Mouse (Mus musculus) hindbrain, postnatal 0 days (tissue): Measurements from ENCODE around the gene Ift43. TPM values are rescaled to one million over a fixed set of nuclear protein-coding genes. Genes with fewer than 3 reads are reported as not detected.

Experiments used
- ATAC-seq: fragments of 200-750 bp; cut with Nextera tagmentation; 2 replicates; pipeline ENCODE4 v1.8.0; 2017; ENCODE audit warnings: mild to moderate bottlenecking, moderate TSS enrichment, moderate library complexity
- DNase-seq: peaks from one replicate; pipeline ENCODE4 v3.0.0-alpha.2; 2015; ENCODE audit warnings: low spot score
- H3K27ac ChIP-seq: fragments of 300-500 bp; sonication (generic); 2 replicates; pipeline ENCODE4 v1.5.1; 2014; ENCODE audit warnings: mild to moderate bottlenecking
- H3K27me3 ChIP-seq: fragments of 300-500 bp; sonication (generic); 2 replicates; pipeline ENCODE4 v1.6.1; 2014; ENCODE audit warnings: low read length, mixed read lengths; ENCODE audit not compliant: insufficient read depth
- H3K36me3 ChIP-seq: fragments of 300-500 bp; sonication (generic); 2 replicates; pipeline ENCODE4 v1.6.1; 2014; ENCODE audit warnings: low read length, mixed read lengths; ENCODE audit not compliant: insufficient read depth
- H3K4me1 ChIP-seq: fragments of 300-500 bp; sonication (generic); 2 replicates; pipeline ENCODE4 v1.6.1; 2014; ENCODE audit warnings: antibody characterized with exemption, low read length, mixed read lengths; ENCODE audit not compliant: insufficient read depth
- H3K4me2 ChIP-seq: fragments of 300-500 bp; sonication (generic); 2 replicates; pipeline ENCODE4 v1.6.1; 2014; ENCODE audit warnings: low read depth, mild to moderate bottlenecking, low read length, moderate library complexity, mixed read lengths
- H3K4me3 ChIP-seq: fragments of 300-500 bp; sonication (generic); 2 replicates; pipeline ENCODE4 v1.5.1; 2014; ENCODE audit warnings: low read length
- H3K9ac ChIP-seq: fragments of 300-500 bp; sonication (generic); replicated peaks from 2 replicates; pipeline ENCODE4 v1.6.1; 2014; ENCODE audit warnings: mild to moderate bottlenecking, low read length, moderate library complexity, mixed read lengths
- H3K9me3 ChIP-seq: fragments of 300-500 bp; sonication (generic); 2 replicates; pipeline ENCODE4 v1.6.1; 2016; ENCODE audit warnings: low read length, mixed read lengths
- CTCF ChIP-seq: IDR thresholded peaks from 2 replicates; pipeline ENCODE4 v1.5.1; 2016; ENCODE audit warnings: antibody characterized with exemption, control low read depth, low read depth
- WGBS: fragments of 180-500 bp; shearing (Covaris S2); extraction: QIAGEN DNeasy Blood & Tissue Kit; methylation state at CpG from one replicate; pipeline ENCODE4 v1.1.7; 2014; 5-methylcytosine and 5-hydroxymethylcytosine counted together
- polyA plus RNA-seq: library from polyadenylated mRNA; unstranded; fragments of >200 nt; fragmentation: Nextera tagmentation; extraction: Ambion mirVana; gene quantifications from 2 replicates; pipeline ENCODE4 v1.2.1, GENCODE M21; 2015
- total RNA-seq: library from RNA; depleted of rRNA; stranded (reverse); fragments of >200 nt; gene quantifications from 2 replicates; pipeline ENCODE4 v1.2.3, GENCODE M21; 2014

Ift43 gene
- total and polyA plus RNA-seq, 2 experiments from 2014 or later: 22.4 to 39.1 TPM

- no peak overlapping the region for H3K4me2 ChIP-seq
- H3K27me3 ChIP-seq: no peaks in the 10 kb centered on the region
- H3K27ac ChIP-seq: no peak overlapping the region
- peak; percentile 91 for DNase-seq
- peak; percentile 83 for TF ChIP-seq CTCF
- ATAC-seq: peak; percentile 69; the same call in 1 of the 2 replicates
- no peaks in the 10 kb centered on the region for H3K4me1 ChIP-seq
- H3K9me3 ChIP-seq: no peaks in the 10 kb centered on the region
- H3K4me3 ChIP-seq: no peak overlapping the region
- no peak overlapping the region for H3K9ac ChIP-seq
- no peaks in the 10 kb centered on the region for H3K36me3 ChIP-seq
- 23% methylated on average over 2 of the region's 2 CpGs for WGBS
Observed at GRCm38 (mm10) chr12:86132799-86133198, 50.5 kb downstream of the Ift43 start.

- H3K4me2 ChIP-seq: no peak overlapping the region
- 65% methylated on average over 4 of the region's 4 CpGs for WGBS
- no peak for DNase-seq
Observed at GRCm38 (mm10) chr12:86135691-86136090, 53.4 kb downstream of the Ift43 start.

GRCm38 (mm10) chr12:86138696-86139095, 56.4 kb downstream of the Ift43 start:
- no peak overlapping the region for H3K4me2 ChIP-seq
- ATAC-seq (no peak), DNase-seq (no peak)
- 90% methylated on average over 9 of the region's 9 CpGs for WGBS
- no peaks in the 10 kb centered on the region for H3K27me3 ChIP-seq
- no peaks in the 10 kb centered on the region for H3K36me3 ChIP-seq
- H3K4me3 ChIP-seq: no peak overlapping the region
- no peak overlapping the region for H3K27ac ChIP-seq
- no peak overlapping the region for H3K9ac ChIP-seq
- no peaks in the 10 kb centered on the region for H3K4me1 ChIP-seq
- no peak for TF ChIP-seq CTCF
- no peaks in the 10 kb centered on the region for H3K9me3 ChIP-seq

More at GRCm38 (mm10) chr12:86135691-86136090, 53.4 kb downstream of the Ift43 start:
- Histone ChIP-seq H3K4me3 (no peak overlapping the region), H3K36me3 (no peaks in the 10 kb centered on the region), H3K27me3 (no peaks in the 10 kb centered on the region), H3K4me1 (no peaks in the 10 kb centered on the region), H3K9ac (no peak overlapping the region), H3K9me3 (no peaks in the 10 kb centered on the region), H3K27ac (no peak overlapping the region)
- ATAC-seq: no peak
- TF ChIP-seq CTCF: no peak

- no peak overlapping the region for H3K4me2 ChIP-seq
- H3K36me3 ChIP-seq: no peaks in the 10 kb centered on the region
- no peaks in the 10 kb centered on the region for H3K27me3 ChIP-seq
- H3K4me3 ChIP-seq: no peak overlapping the region
- H3K27ac ChIP-seq: no peak overlapping the region
- no peak overlapping the region for H3K9ac ChIP-seq
- TF ChIP-seq CTCF: no peak
- H3K9me3 ChIP-seq: no peaks in the 10 kb centered on the region
- ATAC-seq (no peak), DNase-seq (no peak)
- 87% methylated on average over 1 of the region's 1 CpGs for WGBS
- H3K4me1 ChIP-seq: no peaks in the 10 kb centered on the region
Observed at GRCm38 (mm10) chr12:86142389-86142788, 60.0 kb downstream of the Ift43 start.

GRCm38 (mm10) chr12:86146246-86146645, 63.9 kb downstream of the Ift43 start:
- H3K27ac ChIP-seq: no peak overlapping the region
- no peak overlapping the region for H3K4me3 ChIP-seq
- H3K4me2 ChIP-seq: no peak overlapping the region
- H3K36me3 ChIP-seq: no peaks in the 10 kb centered on the region
- DNase-seq (no peak), ATAC-seq (no peak)
- WGBS: 91% methylated on average over 3 of the region's 3 CpGs
- no peak overlapping the region for H3K9ac ChIP-seq
- H3K27me3 ChIP-seq: no peaks in the 10 kb centered on the region
- H3K4me1 ChIP-seq: no peaks in the 10 kb centered on the region
- no peak for TF ChIP-seq CTCF
- no peaks in the 10 kb centered on the region for H3K9me3 ChIP-seq

- no peak for ATAC-seq
Observed at GRCm38 (mm10) chr12:86148271-86148670, 65.9 kb downstream of the Ift43 start.

GRCm38 (mm10) chr12:86149087-86149486, 66.7 kb downstream of the Ift43 start:
- H3K4me3 ChIP-seq: no peak overlapping the region
- no peak overlapping the region for H3K9ac ChIP-seq
- H3K4me2 ChIP-seq: no peak overlapping the region
- 86% methylated on average over 6 of the region's 6 CpGs for WGBS
- H3K36me3 ChIP-seq: no peaks in the 10 kb centered on the region
- 0 out of 2 replicates have a peak, but pooled peaks cover 7% of the 10 kb centered on the region for H3K4me1 ChIP-seq
- no peak for TF ChIP-seq CTCF
- no peak for DNase-seq
- H3K27me3 ChIP-seq: no peaks in the 10 kb centered on the region
- H3K27ac ChIP-seq: no peak overlapping the region
- no peak for ATAC-seq
- no peaks in the 10 kb centered on the region for H3K9me3 ChIP-seq

More at GRCm38 (mm10) chr12:86148271-86148670, 65.9 kb downstream of the Ift43 start:
- Histone ChIP-seq H3K27ac (no peak overlapping the region), H3K4me3 (no peak overlapping the region), H3K9ac (no peak overlapping the region), H3K4me2 (no peak overlapping the region), H3K4me1 (no peaks in the 10 kb centered on the region), H3K27me3 (no peaks in the 10 kb centered on the region), H3K36me3 (no peaks in the 10 kb centered on the region), H3K9me3 (no peaks in the 10 kb centered on the region)
- no peak for DNase-seq
- TF ChIP-seq CTCF: no peak
- 84% methylated on average over 6 of the region's 6 CpGs for WGBS
